Mouse (Mus musculus) cortical plate, adult 2 months (tissue): ENCODE measurements around the gene Mgp.

ENCODE experiments used
- CTCF ChIP-seq: fragments of 200-500 bp; IDR thresholded peaks from 2 replicates; pipeline ENCODE4 v1.5.1; 2011; ENCODE audit warnings: mild to moderate bottlenecking, control low read depth, low read length; ENCODE audit not compliant: insufficient read depth; ENCODE audit errors: extremely low read depth
- POLR2A ChIP-seq: fragments of 200-500 bp; IDR thresholded peaks from 2 replicates; pipeline ENCODE4 v1.6.1; 2011; ENCODE audit warnings: mild to moderate bottlenecking, low read length, control low read depth; ENCODE audit not compliant: insufficient read depth; ENCODE audit errors: extremely low read depth

GRCm38 (mm10) chr6:136915721-136916395 is 40.2 kb upstream of the Mgp start:
- no peak for TF ChIP-seq CTCF
- TF ChIP-seq POLR2A: no peak
